Mouse (Mus musculus): ENCODE measurements around the gene Abhd14a. TPM values are rescaled to one million over a fixed set of nuclear protein-coding genes. Genes with fewer than 3 reads are reported as not detected.
"Not testable (repeated sequence)": the region's sequence is repeated elsewhere in the genome, so short reads cannot be mapped to it uniquely, and the experiment has no call there.

Abhd14a gene
- polyA plus RNA-seq (2015; fragmentation: Nextera tagmentation; extraction: Ambion mirVana) = 71.9 and 82.0 TPM in 2 replicates

GRCm38 (mm10) chr9:106447348-106447747 is at the start of gene Abhd14a, which contains the start of gene Abhd14b:
TSS of gene Abhd14a (minus strand) at chr9:106447678.
TSS of gene Abhd14b (plus strand) at chr9:106447459.
- no peaks in the 10 kb centered on the region for H3K36me3 ChIP-seq (ENCODE audit: control insufficient read depth, insufficient read depth, low read length)

DNA sequence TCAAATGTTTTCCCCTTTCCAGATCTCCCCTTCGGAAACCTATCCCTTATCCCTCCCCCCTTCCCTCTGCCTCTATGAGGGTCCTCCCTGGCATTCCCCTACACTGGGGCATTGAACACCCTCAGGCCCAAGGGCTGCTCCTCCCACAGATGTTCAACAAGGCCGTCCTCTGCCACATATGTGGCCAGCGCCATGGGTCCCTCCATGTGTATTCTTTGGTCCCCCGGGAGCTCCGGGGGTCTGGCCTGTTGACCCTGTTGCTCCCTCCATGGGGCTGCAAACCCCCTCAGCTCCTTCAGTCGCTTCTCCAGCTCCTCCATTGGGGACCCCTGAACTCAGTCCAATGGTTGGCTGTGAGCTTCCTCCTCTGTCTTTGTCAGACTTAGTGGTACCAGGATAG is 40.1 kb upstream of the Abhd14a start:
- not testable (repeated sequence) for H3K27ac ChIP-seq (ENCODE audit: low read length); H3K9me3 ChIP-seq (replicated peaks; ENCODE audit: control insufficient read depth, low read length, poor library complexity, severe bottlenecking); H3K4me1 ChIP-seq (ENCODE audit: control insufficient read depth, insufficient read depth, low read length); H3K9ac ChIP-seq (ENCODE audit: low read depth, low read length); H3K4me3 ChIP-seq (ENCODE audit: low read depth, low read length); H3K4me2 ChIP-seq (ENCODE audit: low read length); H3K27me3 ChIP-seq (ENCODE audit: control insufficient read depth, insufficient read depth, low read depth, low read length); ATAC-seq
- 82% methylated on average over 6 of the region's 6 CpGs for WGBS
- H3K36me3 ChIP-seq (ENCODE audit: control insufficient read depth, insufficient read depth, low read length) = peaks cover 16% of the 10 kb centered on the region; the same call in 1 of the 2 replicates

More at GRCm38 (mm10) chr9:106447348-106447747, at the start of gene Abhd14a, which contains the start of gene Abhd14b:
- peak within 1 kb of the TSS; percentile 64 for H3K4me3 ChIP-seq (ENCODE audit: low read depth, low read length)
- under 1% methylated on average over 24 of the region's 24 CpGs for WGBS
- no peaks in the 10 kb centered on the region for H3K9me3 ChIP-seq (replicated peaks; ENCODE audit: control insufficient read depth, low read length, poor library complexity, severe bottlenecking)
- peaks cover 26% of the 10 kb centered on the region for H3K4me1 ChIP-seq (ENCODE audit: control insufficient read depth, insufficient read depth, low read length)
- peak within 1 kb of the TSS; percentile 89 for H3K4me2 ChIP-seq (ENCODE audit: low read length)
- H3K27ac ChIP-seq (ENCODE audit: low read length) = peak within 1 kb of the TSS; percentile 78
- ATAC-seq = peak; percentile 78
- H3K27me3 ChIP-seq (ENCODE audit: control insufficient read depth, insufficient read depth, low read depth, low read length) = no peaks in the 10 kb centered on the region
- peak within 1 kb of the TSS; percentile 82 for H3K9ac ChIP-seq (ENCODE audit: low read depth, low read length)

DNA sequence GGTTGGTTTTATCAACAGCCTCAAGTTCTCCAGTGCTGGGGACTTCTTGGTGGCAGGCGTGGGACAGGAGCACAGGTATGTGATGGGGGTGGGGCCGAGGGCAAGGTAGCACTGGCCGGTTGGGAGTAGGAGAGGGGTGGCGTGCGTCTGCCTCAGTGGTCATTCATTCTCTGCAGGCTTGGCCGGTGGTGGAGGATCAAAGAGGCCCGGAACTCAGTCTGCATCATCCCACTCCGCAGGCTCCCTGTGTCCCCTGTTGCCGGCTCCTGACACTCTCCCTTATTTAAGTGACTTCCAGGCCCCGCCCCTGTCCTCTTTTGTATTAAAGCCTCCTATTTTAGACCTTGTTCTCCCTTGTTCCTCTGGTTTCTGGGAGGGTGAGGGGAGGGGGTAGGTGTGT is 37.6 kb upstream of the Abhd14a start:
- Histone ChIP-seq H3K27me3 (ENCODE audit: control insufficient read depth, insufficient read depth, low read depth, low read length) (no peaks in the 10 kb centered on the region), H3K27ac (ENCODE audit: low read length) (no peak overlapping the region), H3K9me3 (replicated peaks; ENCODE audit: control insufficient read depth, low read length, poor library complexity, severe bottlenecking) (no peaks in the 10 kb centered on the region), H3K36me3 (ENCODE audit: control insufficient read depth, insufficient read depth, low read length) (peaks cover 27% of the 10 kb centered on the region), H3K9ac (ENCODE audit: low read depth, low read length) (no peak overlapping the region), H3K4me2 (ENCODE audit: low read length) (no peak overlapping the region), H3K4me1 (ENCODE audit: control insufficient read depth, insufficient read depth, low read length) (no peaks in the 10 kb centered on the region), H3K4me3 (ENCODE audit: low read depth, low read length) (no peak overlapping the region)
- 80% methylated on average over 10 of the region's 10 CpGs for WGBS
- no peak for ATAC-seq

GRCm38 (mm10) chr9:106483606-106484005 is 36.1 kb upstream of the Abhd14a start:
- no peaks in the 10 kb centered on the region for H3K27me3 ChIP-seq (ENCODE audit: control insufficient read depth, insufficient read depth, low read depth, low read length)
- 95% methylated on average over 17 of the region's 17 CpGs for WGBS

GRCm38 (mm10) chr9:106483136-106483535 is 35.7 kb upstream of the Abhd14a start:
- no peak for ATAC-seq
- Histone ChIP-seq H3K36me3 (ENCODE audit: control insufficient read depth, insufficient read depth, low read length) (peaks cover 27% of the 10 kb centered on the region), H3K9ac (ENCODE audit: low read depth, low read length) (no peak overlapping the region), H3K27me3 (ENCODE audit: control insufficient read depth, insufficient read depth, low read depth, low read length) (no peaks in the 10 kb centered on the region), H3K4me2 (ENCODE audit: low read length) (no peak overlapping the region), H3K4me1 (ENCODE audit: control insufficient read depth, insufficient read depth, low read length) (peaks cover 3% of the 10 kb centered on the region), H3K9me3 (replicated peaks; ENCODE audit: control insufficient read depth, low read length, poor library complexity, severe bottlenecking) (no peaks in the 10 kb centered on the region), H3K4me3 (ENCODE audit: low read depth, low read length) (no peak overlapping the region), H3K27ac (ENCODE audit: low read length) (no peak overlapping the region)
- WGBS = 96% methylated on average over 10 of the region's 10 CpGs

More at GRCm38 (mm10) chr9:106483606-106484005, 36.1 kb upstream of the Abhd14a start:
- Histone ChIP-seq H3K4me1 (ENCODE audit: control insufficient read depth, insufficient read depth, low read length) (no peaks in the 10 kb centered on the region), H3K4me2 (ENCODE audit: low read length) (no peak overlapping the region), H3K36me3 (ENCODE audit: control insufficient read depth, insufficient read depth, low read length) (peaks cover 27% of the 10 kb centered on the region), H3K9me3 (replicated peaks; ENCODE audit: control insufficient read depth, low read length, poor library complexity, severe bottlenecking) (no peaks in the 10 kb centered on the region), H3K27ac (ENCODE audit: low read length) (no peak overlapping the region), H3K4me3 (ENCODE audit: low read depth, low read length) (no peak overlapping the region), H3K9ac (ENCODE audit: low read depth, low read length) (no peak overlapping the region)
- ATAC-seq = no peak

DNA sequence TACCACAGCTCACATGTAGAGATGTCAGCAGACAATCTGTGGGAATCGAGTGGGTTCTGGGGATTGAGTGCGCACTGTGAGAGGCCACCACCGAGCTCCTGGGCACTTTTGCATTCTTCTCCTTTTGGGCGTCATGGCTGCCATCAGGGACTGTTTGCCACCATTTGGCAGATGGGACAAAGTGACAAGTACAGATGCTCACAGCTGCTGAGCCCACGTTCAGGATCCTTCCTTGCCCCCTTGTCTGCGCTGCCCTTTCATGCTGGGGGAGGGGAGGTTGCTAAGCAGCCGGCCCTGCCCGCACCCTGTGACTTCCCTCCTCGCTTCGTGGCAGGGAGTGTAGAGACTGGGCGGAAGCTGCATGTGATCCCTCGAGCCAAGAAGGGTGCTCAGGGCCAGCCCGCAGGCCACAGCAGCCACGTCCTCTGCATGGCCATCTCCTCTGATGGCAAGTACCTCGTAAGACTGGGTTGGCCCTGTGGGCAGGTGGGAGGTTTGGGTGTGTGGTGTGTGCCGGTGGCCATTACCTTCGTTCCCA is 35.2 kb upstream of the Abhd14a start:
- Histone ChIP-seq H3K27ac (ENCODE audit: low read length) (no peak overlapping the region), H3K36me3 (ENCODE audit: control insufficient read depth, insufficient read depth, low read length) (peaks cover 27% of the 10 kb centered on the region), H3K9me3 (replicated peaks; ENCODE audit: control insufficient read depth, low read length, poor library complexity, severe bottlenecking) (no peaks in the 10 kb centered on the region), H3K4me3 (ENCODE audit: low read depth, low read length) (no peak overlapping the region), H3K27me3 (ENCODE audit: control insufficient read depth, insufficient read depth, low read depth, low read length) (no peaks in the 10 kb centered on the region), H3K4me2 (ENCODE audit: low read length) (no peak overlapping the region), H3K9ac (ENCODE audit: low read depth, low read length) (no peak overlapping the region), H3K4me1 (ENCODE audit: control insufficient read depth, insufficient read depth, low read length) (peaks cover 8% of the 10 kb centered on the region)
- no peak for ATAC-seq
- 90% methylated on average over 17 of the region's 17 CpGs for WGBS

DNA sequence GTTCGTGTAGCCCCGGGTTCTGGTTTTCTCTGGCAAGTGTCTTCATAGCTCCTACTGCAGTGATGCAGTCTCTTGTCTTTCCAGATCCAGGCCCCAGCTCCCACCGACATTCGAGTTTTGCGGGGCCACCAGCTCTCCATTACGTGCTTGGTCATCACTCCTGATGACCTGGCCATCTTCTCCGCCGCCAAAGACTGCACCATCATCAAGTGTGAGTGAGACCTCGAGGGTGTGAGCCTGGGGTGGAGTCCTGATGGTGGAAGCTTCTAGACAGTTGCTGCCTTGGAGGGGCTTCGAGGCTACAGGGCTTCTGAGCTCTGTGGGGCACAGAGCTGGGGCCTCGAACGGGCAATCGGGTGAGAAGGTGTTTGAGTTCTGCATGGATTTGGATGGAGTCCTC is 34.2 kb upstream of the Abhd14a start:
- H3K27ac ChIP-seq (ENCODE audit: low read length) = no peak overlapping the region
- ATAC-seq = no peak
- no peaks in the 10 kb centered on the region for H3K9me3 ChIP-seq (replicated peaks; ENCODE audit: control insufficient read depth, low read length, poor library complexity, severe bottlenecking)
- H3K36me3 ChIP-seq (ENCODE audit: control insufficient read depth, insufficient read depth, low read length) = peaks cover 27% of the 10 kb centered on the region
- H3K9ac ChIP-seq (ENCODE audit: low read depth, low read length) = no peak overlapping the region
- H3K4me1 ChIP-seq (ENCODE audit: control insufficient read depth, insufficient read depth, low read length) = peaks cover 9% of the 10 kb centered on the region
- WGBS = 95% methylated on average over 13 of the region's 13 CpGs
- H3K4me2 ChIP-seq (ENCODE audit: low read length) = no peak overlapping the region
- H3K27me3 ChIP-seq (ENCODE audit: control insufficient read depth, insufficient read depth, low read depth, low read length) = no peaks in the 10 kb centered on the region
- no peak overlapping the region for H3K4me3 ChIP-seq (ENCODE audit: low read depth, low read length)

- Histone ChIP-seq H3K27me3 (ENCODE audit: control insufficient read depth, insufficient read depth, low read depth, low read length) (no peaks in the 10 kb centered on the region), H3K4me2 (ENCODE audit: low read length) (no peak overlapping the region), H3K4me1 (ENCODE audit: control insufficient read depth, insufficient read depth, low read length) (peaks cover 10% of the 10 kb centered on the region), H3K4me3 (ENCODE audit: low read depth, low read length) (no peak overlapping the region), H3K36me3 (ENCODE audit: control insufficient read depth, insufficient read depth, low read length) (peaks cover 27% of the 10 kb centered on the region), H3K9me3 (replicated peaks; ENCODE audit: control insufficient read depth, low read length, poor library complexity, severe bottlenecking) (no peaks in the 10 kb centered on the region), H3K27ac (ENCODE audit: low read length) (no peak overlapping the region), H3K9ac (ENCODE audit: low read depth, low read length) (no peak overlapping the region)
- WGBS = 93% methylated on average over 15 of the region's 15 CpGs
- no peak for ATAC-seq
Observed at GRCm38 (mm10) chr9:106481075-106481474, 33.6 kb upstream of the Abhd14a start.

GRCm38 (mm10) chr9:106480541-106480940 is 33.1 kb upstream of the Abhd14a start:
- no peaks in the 10 kb centered on the region for H3K9me3 ChIP-seq (replicated peaks; ENCODE audit: control insufficient read depth, low read length, poor library complexity, severe bottlenecking)
- H3K4me2 ChIP-seq (ENCODE audit: low read length) = no peak overlapping the region
- H3K36me3 ChIP-seq (ENCODE audit: control insufficient read depth, insufficient read depth, low read length) = peaks cover 25% of the 10 kb centered on the region
- no peak overlapping the region for H3K27ac ChIP-seq (ENCODE audit: low read length)
- no peaks in the 10 kb centered on the region for H3K27me3 ChIP-seq (ENCODE audit: control insufficient read depth, insufficient read depth, low read depth, low read length)
- H3K4me3 ChIP-seq (ENCODE audit: low read depth, low read length) = no peak overlapping the region
- 96% methylated on average over 7 of the region's 7 CpGs for WGBS
- ATAC-seq = no peak
- peaks cover 10% of the 10 kb centered on the region for H3K4me1 ChIP-seq (ENCODE audit: control insufficient read depth, insufficient read depth, low read length)
- H3K9ac ChIP-seq (ENCODE audit: low read depth, low read length) = no peak overlapping the region

Data from midbrain, embryonic 16.5 days (tissue).